Mouse (Mus musculus) heart, postnatal 0 days (tissue): Measurements from ENCODE around the gene Gm10188.

Source experiments
- CTCF ChIP-seq: IDR thresholded peaks from 2 replicates; pipeline ENCODE4 v1.5.1; 2016; ENCODE audit warnings: antibody characterized with exemption, control low read depth, low read depth
- EP300 ChIP-seq: IDR thresholded peaks from 2 replicates; pipeline ENCODE4 v1.6.1; 2016; ENCODE audit warnings: antibody characterized with exemption, low read depth

- TF ChIP-seq CTCF (no peak), EP300 (no peak)
Measured at GRCm38 (mm10) chr1:132246137-132246536, 16.6 kb upstream of the Gm10188 start.
